Mouse (Mus musculus): ENCODE results near the gene Luzp2.

Gene Luzp2

DNA sequence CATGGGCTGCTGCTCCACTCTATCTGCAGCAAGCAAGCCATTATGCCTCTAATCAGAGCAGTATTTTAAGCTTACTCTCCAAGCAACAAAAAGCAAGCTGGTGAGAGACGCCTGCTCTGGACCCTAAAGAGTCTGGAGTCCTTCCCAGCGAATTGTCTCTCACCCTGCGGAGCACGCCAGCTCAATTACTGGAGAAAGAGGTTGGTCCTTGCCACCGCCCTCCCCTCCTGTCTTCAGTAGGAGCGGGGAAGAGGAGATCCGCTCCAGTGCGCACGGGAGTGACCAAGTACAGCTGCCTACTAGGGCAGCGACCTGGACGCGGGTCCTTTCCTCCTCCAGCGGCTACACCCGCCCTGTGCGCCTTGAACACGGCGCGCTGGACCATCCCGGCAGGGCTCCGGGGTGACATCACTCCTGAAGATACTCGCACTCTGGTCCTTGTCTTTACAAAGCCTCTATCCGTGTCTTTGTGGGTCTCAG is at the start of gene Luzp2:
Luzp2 (plus strand) TSS at position 127 of the 480 bp plus-strand sequence.
- peak; percentile 47 for DNase-seq

- no peak for DNase-seq
Observed at GRCm38 (mm10) chr7:54787456-54787855, 47.8 kb upstream of the Luzp2 start.

DNA sequence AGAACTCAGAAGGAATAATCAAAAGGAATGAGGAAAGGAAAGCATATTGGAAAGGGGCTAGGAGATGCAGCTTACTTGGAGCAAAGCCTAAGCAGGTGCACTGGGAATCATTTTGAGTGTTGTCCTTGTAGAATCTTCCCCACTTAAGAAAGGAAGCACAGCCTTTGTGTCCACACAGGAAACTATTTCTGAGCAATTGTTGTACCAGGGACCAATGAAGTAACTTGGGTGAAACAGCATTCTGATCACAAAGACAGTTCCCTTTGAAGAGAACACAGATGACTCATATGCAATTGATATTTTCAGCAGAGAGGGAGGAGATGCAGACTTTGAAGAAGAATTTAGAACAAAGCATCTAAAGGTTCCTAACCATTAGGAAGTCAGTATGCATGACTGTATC is 16.7 kb upstream of the Luzp2 start:
- DNase-seq = no peak

- no peak for DNase-seq
Observed at GRCm38 (mm10) chr7:54828751-54829150, 6.5 kb upstream of the Luzp2 start.

GRCm38 (mm10) chr7:54835911-54836352 is 634 bp downstream of the Luzp2 start:
- DNase-seq = peak; percentile 38

DNA sequence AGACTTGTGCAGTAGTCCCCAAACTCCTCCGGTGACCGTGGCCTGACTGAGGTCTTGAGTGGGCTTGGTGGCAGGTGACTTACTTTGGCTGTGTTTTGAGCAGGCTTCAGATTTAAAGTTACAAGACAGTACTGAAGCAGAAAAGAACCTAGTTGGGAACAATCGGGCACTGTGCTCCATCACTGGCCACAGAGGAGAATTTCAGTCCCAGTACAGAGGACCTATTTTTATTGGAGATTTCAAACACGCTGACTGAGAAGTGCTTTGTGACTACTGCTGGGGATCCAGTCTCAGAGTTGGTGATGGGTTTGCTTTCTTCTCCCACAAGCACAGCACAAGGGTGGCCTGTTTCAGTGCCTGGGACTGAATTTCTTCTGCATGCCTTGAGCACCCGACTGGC is 1.1 kb downstream of the Luzp2 start:
- peak; percentile 31 for DNase-seq

DNA sequence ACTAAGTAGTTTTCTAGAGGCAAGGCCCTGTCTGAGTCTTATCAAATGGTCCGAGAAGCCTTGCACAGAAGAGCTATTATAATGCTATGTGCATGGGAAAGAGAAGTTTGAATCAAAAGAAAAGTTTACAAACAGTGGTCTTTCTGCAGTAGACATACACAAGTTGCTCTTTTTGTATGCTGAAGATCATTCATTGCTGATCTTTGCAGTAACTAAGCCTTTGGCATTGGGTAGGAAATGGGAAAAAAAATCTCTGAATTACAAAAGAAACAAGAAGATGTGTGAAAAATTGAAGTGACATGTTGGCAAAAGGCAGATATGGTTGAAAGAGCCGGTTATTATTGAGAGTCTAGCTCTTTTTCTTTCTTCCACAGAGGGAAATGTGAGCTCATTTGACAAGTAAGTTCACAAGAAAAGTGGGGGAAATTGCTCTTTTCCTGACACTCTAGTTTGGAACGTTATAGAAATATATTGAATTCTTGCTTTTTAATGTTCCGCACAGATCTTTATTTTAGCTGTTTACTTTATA is 7.6 kb downstream of the Luzp2 start:
- no peak for DNase-seq

- DNase-seq = no peak
Observed at GRCm38 (mm10) chr7:54845875-54846691, 10.8 kb downstream of the Luzp2 start.

DNA sequence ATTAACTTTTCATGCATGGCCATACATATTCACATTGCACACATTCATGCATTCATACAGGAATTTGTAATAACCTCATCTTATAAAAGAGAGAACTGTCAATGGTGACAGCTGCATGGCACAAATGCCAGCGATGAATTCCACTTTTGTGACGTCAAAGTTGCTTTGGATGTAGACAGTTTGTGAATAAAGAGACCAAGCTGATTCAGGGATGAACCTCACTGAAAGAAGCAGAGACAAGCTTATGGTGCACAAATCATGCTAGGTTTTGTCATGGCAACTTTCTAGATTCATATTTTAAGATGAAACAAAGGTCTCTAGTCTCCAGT is 11.4 kb downstream of the Luzp2 start:
- no peak for DNase-seq

- DNase-seq = no peak
Observed at GRCm38 (mm10) chr7:54852860-54853259, 17.6 kb downstream of the Luzp2 start.

DNA sequence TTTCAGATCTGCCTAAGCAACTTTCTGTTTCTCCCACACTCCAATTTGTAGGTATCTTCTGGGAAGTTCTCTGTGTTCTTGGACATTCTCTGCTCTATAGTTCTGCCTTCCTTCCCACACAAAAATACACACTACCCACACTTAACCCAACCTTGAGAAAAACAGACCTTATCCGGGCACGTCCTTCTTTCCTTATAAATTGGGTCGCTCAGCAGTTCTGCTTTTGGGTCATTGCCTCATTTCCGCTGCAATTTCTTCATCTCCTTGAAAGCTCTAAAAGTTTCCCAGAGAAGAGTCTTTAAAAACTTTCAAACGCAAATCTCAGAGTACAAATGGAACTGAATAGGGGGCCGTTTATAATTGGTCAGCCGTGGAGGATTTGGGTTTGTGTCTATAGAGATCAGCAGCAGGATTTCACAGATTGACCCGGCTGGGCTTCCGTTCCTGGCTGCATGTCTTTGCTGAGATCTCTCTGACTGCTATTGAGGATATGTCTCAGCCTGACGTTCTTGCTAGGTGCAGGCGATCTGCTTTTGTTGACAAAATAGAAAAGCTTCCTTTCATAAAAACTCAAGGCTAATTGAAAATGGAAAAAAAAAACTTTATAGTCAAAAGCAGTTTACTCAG is 26.0 kb downstream of the Luzp2 start:
- no peak for DNase-seq

DNA sequence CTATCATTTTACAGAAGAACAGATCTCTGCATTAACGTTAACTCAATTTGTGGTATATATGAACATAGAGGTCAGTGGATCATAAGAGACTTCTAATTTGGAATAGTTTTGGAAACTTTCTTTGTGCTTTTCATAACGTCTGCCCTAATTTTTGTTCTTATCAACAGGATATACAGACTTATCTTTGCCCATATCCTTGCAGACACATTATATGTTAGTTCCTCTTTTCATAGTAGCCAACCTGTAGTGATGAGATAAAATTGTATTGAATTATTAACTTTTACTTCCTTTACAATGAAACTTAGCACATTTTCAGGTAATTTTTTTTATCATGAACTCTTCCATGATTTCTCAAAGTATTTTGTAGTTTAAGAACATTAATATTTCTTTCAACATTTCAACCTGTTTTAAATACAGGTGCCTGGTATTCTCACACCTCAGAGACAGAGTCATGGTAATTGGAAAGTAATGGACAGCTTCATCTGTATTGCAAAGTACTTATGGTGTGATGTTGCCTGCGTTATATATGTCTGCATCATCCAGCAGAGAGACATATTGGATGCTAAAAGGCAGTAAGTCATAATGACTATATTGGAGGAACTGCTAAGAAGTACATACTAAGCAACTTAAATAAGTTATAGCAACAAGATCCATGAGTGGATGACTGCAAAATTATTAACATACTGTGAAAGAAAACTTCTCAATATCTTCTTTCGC is 43.8 kb downstream of the Luzp2 start:
- no peak for DNase-seq

- DNase-seq = no peak
Observed at GRCm38 (mm10) chr7:54893709-54894627, 58.7 kb downstream of the Luzp2 start.

- no peak for DNase-seq
Observed at GRCm38 (mm10) chr7:54898589-54898988, 63.3 kb downstream of the Luzp2 start.

GRCm38 (mm10) chr7:54909958-54910357 is 74.7 kb downstream of the Luzp2 start:
- DNase-seq = no peak

GRCm38 (mm10) chr7:54914030-54914429 is 78.7 kb downstream of the Luzp2 start:
- no peak for DNase-seq

GRCm38 (mm10) chr7:54921991-54922390 is 86.7 kb downstream of the Luzp2 start:
- no peak for DNase-seq

- no peak for DNase-seq
Observed at GRCm38 (mm10) chr7:54956759-54957158, 121.5 kb downstream of the Luzp2 start.

GRCm38 (mm10) chr7:54962678-54963077 is 127.4 kb downstream of the Luzp2 start:
- no peak for DNase-seq

DNA sequence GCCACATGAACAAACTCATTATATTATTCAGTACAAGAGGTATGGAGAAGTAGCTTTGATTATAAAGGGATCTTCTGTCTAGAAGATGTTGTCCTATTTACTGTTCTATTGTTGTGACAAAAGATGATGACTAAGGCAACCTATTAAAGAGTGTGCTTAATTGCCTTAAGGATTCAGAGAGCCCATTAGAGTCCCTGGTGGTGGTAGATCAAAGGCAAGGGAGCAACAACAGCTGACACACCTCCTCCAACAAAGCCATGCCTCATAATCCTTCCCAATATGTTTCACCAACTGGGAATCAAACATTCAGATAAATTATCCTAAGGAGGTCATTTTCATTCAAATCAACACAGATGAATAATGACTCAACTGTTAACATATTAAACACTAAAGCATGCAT is 142.1 kb downstream of the Luzp2 start:
- DNase-seq = no peak

DNA sequence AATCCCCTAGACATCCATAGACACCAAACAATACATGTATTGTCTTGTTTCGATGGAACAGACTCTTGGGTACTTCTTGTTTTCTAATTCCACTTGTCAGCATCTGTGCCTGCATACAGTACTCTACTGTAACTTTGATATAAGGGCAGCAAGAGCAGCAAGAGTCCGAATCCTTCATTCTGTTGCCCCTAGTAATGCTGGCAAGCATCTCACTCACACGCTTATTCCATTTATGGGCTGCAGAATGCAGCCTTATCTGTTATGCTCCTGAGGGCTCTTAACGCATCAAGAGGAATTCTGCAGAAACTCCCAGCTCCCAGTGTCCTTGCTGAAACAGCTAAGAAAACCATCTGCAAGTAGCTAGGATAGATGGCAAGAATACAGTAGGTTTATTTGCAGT is 145.3 kb downstream of the Luzp2 start:
- no peak for DNase-seq

DNA sequence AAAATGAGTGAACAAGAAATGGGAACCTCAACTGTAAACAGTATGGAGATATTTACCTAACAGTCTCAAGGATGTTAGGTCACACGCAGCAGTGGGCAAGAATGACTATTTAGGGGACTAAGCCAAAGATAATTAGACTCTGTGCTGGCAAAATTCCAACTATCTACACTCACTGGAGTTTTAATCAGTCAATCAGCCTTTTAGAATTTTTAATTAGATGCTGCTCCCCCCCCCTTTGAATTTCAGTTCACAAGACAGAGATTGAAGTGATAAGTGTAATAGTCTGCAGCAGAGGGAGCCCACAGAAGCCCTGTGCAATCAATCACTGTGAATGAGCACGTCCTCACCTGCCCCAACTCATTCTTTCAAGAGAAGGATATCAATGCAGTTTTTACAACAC is 165.1 kb downstream of the Luzp2 start:
- DNase-seq = no peak
